Mouse (Mus musculus) C2C12 (cell line): Measurements from ENCODE around the gene H2-T23.
"Not testable (repeated sequence)": the region's sequence is repeated elsewhere in the genome, so short reads cannot be mapped to it uniquely, and the experiment has no call there.

Source experiments
- CEBPB ChIP-seq: IDR thresholded peaks from one replicate; pipeline ENCODE4 v1.6.1; 2011; ENCODE audit warnings: low read depth, mild to moderate bottlenecking, control low read depth, moderate library complexity
- CTCF ChIP-seq: IDR thresholded peaks from one replicate; pipeline ENCODE4 v1.5.1; 2011; ENCODE audit not compliant: control insufficient read depth, insufficient read depth, insufficient read length
- FOSL1 ChIP-seq: IDR thresholded peaks from one replicate; pipeline ENCODE4 v1.8.0; 2011; ENCODE audit warnings: mild to moderate bottlenecking, low read length; ENCODE audit not compliant: poor library complexity, insufficient read depth, severe bottlenecking
- MAX ChIP-seq: IDR thresholded peaks from one replicate; pipeline ENCODE4 v1.6.1; 2011; ENCODE audit warnings: mild to moderate bottlenecking, control low read depth
- MYOG ChIP-seq: IDR thresholded peaks from one replicate; pipeline ENCODE4 v1.6.1; 2011; ENCODE audit not compliant: control insufficient read depth, insufficient read length; ENCODE audit errors: extremely low read depth

DNA sequence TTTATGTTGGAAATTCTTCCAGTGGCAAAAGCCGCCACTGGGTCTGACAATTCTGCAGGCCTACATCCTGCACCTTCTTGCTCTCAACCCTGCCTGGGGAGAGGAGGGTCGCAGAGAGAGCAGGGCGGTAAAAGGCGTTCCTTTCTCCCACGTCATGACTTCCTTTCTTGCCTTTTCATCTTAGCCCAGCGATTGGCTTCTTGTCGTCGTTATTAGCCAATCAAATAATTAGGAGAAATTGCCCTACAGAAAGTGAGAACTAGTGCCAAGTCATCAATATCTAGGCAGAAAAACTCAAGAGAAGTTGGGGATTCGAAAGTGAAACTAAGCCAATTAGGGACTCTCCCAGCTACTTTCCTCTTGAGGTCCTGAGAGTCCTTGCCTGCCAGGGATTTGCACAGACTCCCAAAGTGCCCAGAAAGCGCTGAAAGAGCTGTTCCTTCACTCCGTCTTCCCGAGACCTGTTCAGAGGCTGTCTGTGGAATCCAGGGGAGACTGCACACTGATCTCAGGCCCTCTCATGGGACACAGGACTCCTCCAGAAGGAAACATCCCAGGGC lies 10.0 kb upstream of the H2-T23 start, which contains the start of the genes H2-T22 and Gm6034:
- not testable (repeated sequence) for TF ChIP-seq CTCF, MAX, CEBPB, MYOG, FOSL1
